Mouse (Mus musculus) intestine, postnatal 0 days (tissue): ENCODE measurements around the gene Pex11b. TPM values are rescaled to one million over a fixed set of nuclear protein-coding genes. Genes with fewer than 3 reads are reported as not detected.
A peak's percentile ranks its signal among the peaks of the same experiment; 100 is the strongest.

Experiments used
- ATAC-seq: fragments of 200-750 bp; cut with Nextera tagmentation; 2 replicates; pipeline ENCODE4 v1.8.0; 2017; ENCODE audit warnings: mild to moderate bottlenecking, moderate TSS enrichment, moderate library complexity
- H3K27ac ChIP-seq: fragments of 300-500 bp; sonication (generic); 2 replicates; pipeline ENCODE4 v1.5.1; 2014; ENCODE audit warnings: mild to moderate bottlenecking, low read depth, low read length, moderate library complexity
- H3K27me3 ChIP-seq: fragments of 300-500 bp; sonication (generic); replicated peaks from 2 replicates; pipeline ENCODE4 v1.6.1; 2014; ENCODE audit warnings: low read length, mixed read lengths; ENCODE audit not compliant: control insufficient read depth, insufficient read depth
- H3K36me3 ChIP-seq: fragments of 300-500 bp; sonication (generic); 2 replicates; pipeline ENCODE4 v1.6.1; 2014; ENCODE audit warnings: mild to moderate bottlenecking, moderate library complexity; ENCODE audit not compliant: control insufficient read depth, insufficient read depth
- H3K4me1 ChIP-seq: fragments of 300-500 bp; sonication (generic); replicated peaks from 2 replicates; pipeline ENCODE4 v1.6.1; 2014; ENCODE audit warnings: antibody characterized with exemption, low read length, mixed read lengths; ENCODE audit not compliant: control insufficient read depth, insufficient read depth
- H3K4me2 ChIP-seq: fragments of 300-500 bp; sonication (generic); replicated peaks from 2 replicates; pipeline ENCODE4 v1.6.1; 2014; ENCODE audit warnings: low read depth, mild to moderate bottlenecking, moderate library complexity
- H3K4me3 ChIP-seq: fragments of 300-500 bp; sonication (generic); 2 replicates; pipeline ENCODE4 v1.5.1; 2014; ENCODE audit warnings: low read depth, low read length
- H3K9ac ChIP-seq: fragments of 300-500 bp; sonication (generic); 2 replicates; pipeline ENCODE4 v1.6.1; 2014; ENCODE audit warnings: mild to moderate bottlenecking, low read depth, low read length
- H3K9me3 ChIP-seq: fragments of 300-500 bp; sonication (generic); 2 replicates; pipeline ENCODE4 v1.6.1; 2016; ENCODE audit warnings: mixed run types; ENCODE audit not compliant: control insufficient read depth
- CTCF ChIP-seq: sonication (generic); IDR thresholded peaks from 2 replicates; pipeline ENCODE4 v1.5.1; 2016; ENCODE audit warnings: low read depth, mild to moderate bottlenecking, control low read depth, antibody characterized with exemption, moderate library complexity
- WGBS: fragments of 180-500 bp; shearing (Covaris S2); extraction: QIAGEN DNeasy Blood & Tissue Kit; methylation state at CpG from one replicate; pipeline ENCODE4 v1.1.7; 2014; 5-methylcytosine and 5-hydroxymethylcytosine counted together
- polyA plus RNA-seq: library from polyadenylated mRNA; unstranded; fragments of >200 nt; fragmentation: Nextera tagmentation; extraction: Ambion mirVana; gene quantifications from 2 replicates; pipeline ENCODE4 v1.2.1, GENCODE M21; 2015

The Pex11b gene
- polyA plus RNA-seq, 1 experiment from 2014 or later = 36.8 TPM

- Histone ChIP-seq H3K4me1 (no peaks in the 10 kb centered on the region), H3K4me2 (no peak overlapping the region), H3K9me3 (no peaks in the 10 kb centered on the region), H3K9ac (no peak overlapping the region), H3K4me3 (no peak overlapping the region), H3K27me3 (no peaks in the 10 kb centered on the region; the same call in 1 of the 2 replicates), H3K27ac (no peak overlapping the region), H3K36me3 (no peaks in the 10 kb centered on the region)
- no peak for TF ChIP-seq CTCF
- ATAC-seq = no peak
- WGBS = 91% methylated on average over 4 of the region's 4 CpGs
These were observed 28.6 kb upstream of the Pex11b start for GRCm38 (mm10) chr3:96606618-96607017.

- Histone ChIP-seq H3K27me3 (no peaks in the 10 kb centered on the region), H3K9ac (no peak overlapping the region), H3K27ac (no peak overlapping the region), H3K36me3 (peaks cover 25% of the 10 kb centered on the region), H3K4me3 (no peak overlapping the region), H3K4me1 (no peaks in the 10 kb centered on the region), H3K4me2 (no peak overlapping the region), H3K9me3 (no peaks in the 10 kb centered on the region)
- ATAC-seq = no peak
- TF ChIP-seq CTCF = no peak
- 93% methylated on average over 3 of the region's 3 CpGs for WGBS
These were observed 17.2 kb upstream of the Pex11b start for GRCm38 (mm10) chr3:96617941-96618340.

- Histone ChIP-seq H3K36me3 (peaks cover 29% of the 10 kb centered on the region), H3K4me2 (no peak overlapping the region), H3K27me3 (no peaks in the 10 kb centered on the region), H3K9ac (no peak overlapping the region), H3K9me3 (no peaks in the 10 kb centered on the region), H3K4me1 (no peaks in the 10 kb centered on the region), H3K27ac (no peak overlapping the region), H3K4me3 (no peak overlapping the region)
- no peak for TF ChIP-seq CTCF
- no peak for ATAC-seq
- 96% methylated on average over 4 of the region's 4 CpGs for WGBS
These were observed 12.0 kb upstream of the Pex11b start for GRCm38 (mm10) chr3:96623201-96623600.

- H3K27ac ChIP-seq = peak within 1 kb of the TSS; percentile 54
- H3K4me3 ChIP-seq = peak within 1 kb of the TSS; percentile 66
- no peaks in the 10 kb centered on the region for H3K9me3 ChIP-seq
- peak within 1 kb of the TSS; percentile 77 for H3K4me2 ChIP-seq
- peak; percentile 96 for ATAC-seq
- peaks cover 19% of the 10 kb centered on the region for H3K36me3 ChIP-seq
- no peaks in the 10 kb centered on the region for H3K27me3 ChIP-seq
- no peak for TF ChIP-seq CTCF
- H3K9ac ChIP-seq = peak within 1 kb of the TSS; percentile 66
- no peaks in the 10 kb centered on the region for H3K4me1 ChIP-seq
- whole genome bisulfite sequencing = under 1% methylated on average over 48 of the region's 48 CpGs
These were observed 5.2 kb upstream of the Pex11b start, which contains the start of gene Rbm8a for GRCm38 (mm10) chr3:96629729-96630600. Gene Rbm8a (plus strand): TSS chr3:96629933.

GRCm38 (mm10) chr3:96632058-96632457, 3.1 kb upstream of the Pex11b start:
- H3K4me2 ChIP-seq = no peak overlapping the region
- no peaks in the 10 kb centered on the region for H3K27me3 ChIP-seq
- ATAC-seq = no peak
- H3K9ac ChIP-seq = no peak overlapping the region
- peaks cover 19% of the 10 kb centered on the region for H3K36me3 ChIP-seq
- no peak overlapping the region for H3K4me3 ChIP-seq
- TF ChIP-seq CTCF = no peak
- H3K27ac ChIP-seq = no peak overlapping the region
- H3K9me3 ChIP-seq = no peaks in the 10 kb centered on the region
- H3K4me1 ChIP-seq = no peaks in the 10 kb centered on the region

- ATAC-seq = no peak
- H3K27me3 ChIP-seq = no peaks in the 10 kb centered on the region
- 81% methylated on average over 1 of the region's 1 CpGs for WGBS
- H3K36me3 ChIP-seq = peaks cover 25% of the 10 kb centered on the region
- no peaks in the 10 kb centered on the region for H3K4me1 ChIP-seq
- no peak overlapping the region for H3K27ac ChIP-seq
- no peak overlapping the region for H3K4me2 ChIP-seq
- no peak overlapping the region for H3K9ac ChIP-seq
- TF ChIP-seq CTCF = no peak
- H3K4me3 ChIP-seq = no peak overlapping the region
- H3K9me3 ChIP-seq = no peaks in the 10 kb centered on the region
These were observed 1.2 kb upstream of the Pex11b start for GRCm38 (mm10) chr3:96634015-96634414.
